Mouse (Mus musculus) CH12.LX (cell line): ENCODE data around the gene Slf1.

Source experiments
- CHD2 ChIP-seq: IDR thresholded peaks from 2 replicates; pipeline ENCODE4 v1.6.1; 2011; ENCODE audit warnings: low read length, improper control_type of control experiment
- EP300 ChIP-seq: IDR thresholded peaks from 2 replicates; pipeline ENCODE4 v1.6.1; 2011; ENCODE audit warnings: low read length, improper control_type of control experiment
- JUND ChIP-seq: conservative IDR thresholded peaks from 2 replicates; pipeline ENCODE4 v1.6.1; 2011; ENCODE audit warnings: low read depth, low read length, improper control_type of control experiment
- POLR2A ChIP-seq: IDR thresholded peaks from 2 replicates; pipeline ENCODE4 v1.6.1; 2011; ENCODE audit warnings: low read depth, mild to moderate bottlenecking, improper control_type of control experiment, low read length

DNA sequence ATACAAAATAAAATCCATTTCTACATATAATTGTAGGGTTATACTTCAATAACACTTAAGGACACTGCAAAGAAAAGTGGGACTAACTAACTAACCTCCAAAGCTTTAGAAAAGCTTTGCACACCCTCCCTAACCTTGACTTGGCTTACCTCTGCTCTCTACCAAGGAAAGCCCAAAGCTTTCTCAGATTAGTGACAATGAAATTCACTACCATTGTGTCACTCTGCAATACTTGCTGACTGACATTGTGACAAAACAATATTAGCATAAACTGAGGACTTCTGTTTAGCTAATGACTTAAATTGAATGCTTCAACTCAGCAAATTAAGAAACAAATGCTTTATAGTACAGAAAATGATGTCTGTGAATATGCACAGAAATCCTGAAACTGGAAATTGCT lies 63.2 kb downstream of the Slf1 start:
- TF ChIP-seq EP300 = no peak
- no peak for TF ChIP-seq JUND
- no peak for TF ChIP-seq POLR2A
- no peak for TF ChIP-seq CHD2
